Mouse (Mus musculus): ENCODE results near the gene Htra3.

Gene Htra3

DNA sequence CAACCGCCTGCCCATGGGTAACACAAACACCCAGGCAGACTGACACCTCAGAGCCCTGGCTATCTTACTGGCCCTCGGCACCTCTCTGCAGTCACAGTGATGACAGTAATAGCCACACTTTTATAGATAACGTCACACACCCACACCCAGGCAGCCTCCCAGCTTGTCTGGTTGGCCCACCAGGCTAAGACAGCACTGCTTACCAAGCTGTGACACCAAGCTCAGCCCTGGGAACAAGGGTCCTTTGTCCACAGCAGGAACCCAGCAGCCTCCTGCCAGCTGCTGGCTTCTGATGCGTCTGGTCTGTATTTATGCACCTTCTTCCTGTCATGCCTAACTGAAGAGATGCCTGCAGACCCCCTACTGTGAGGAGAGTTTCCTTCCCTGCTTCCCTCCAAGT lies 58.5 kb downstream of the Htra3 start:
- in situ Hi-C loops (cut with MseI, MboI) = no loop called here

DNA sequence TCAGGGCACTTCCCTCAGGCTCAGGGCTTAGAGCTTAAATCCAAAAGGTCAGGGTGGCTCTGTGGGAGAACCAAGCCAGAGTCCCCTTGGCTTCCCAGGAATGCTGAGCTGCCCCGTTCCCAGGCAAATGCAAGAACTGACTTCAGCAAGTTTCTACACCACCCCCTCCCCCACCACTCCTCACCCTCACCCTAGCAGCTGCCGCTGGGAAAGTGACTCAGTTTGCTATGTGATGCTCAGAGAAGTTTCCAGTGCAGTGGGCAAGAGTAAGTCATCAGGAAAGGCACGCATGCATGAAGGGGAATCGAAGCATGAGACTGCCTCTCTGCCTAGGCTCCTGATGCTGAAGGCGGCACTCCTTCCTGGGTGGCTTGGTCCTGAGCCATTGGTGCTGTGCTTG lies 62.6 kb downstream of the Htra3 start:
- in situ Hi-C loops (cut with MseI, MboI) = no loop called here

- in situ Hi-C loops (cut with MseI, MboI) = no loop called here
Measured at GRCm38 (mm10) chr5:35612722-35613121, 66.9 kb downstream of the Htra3 start.

DNA sequence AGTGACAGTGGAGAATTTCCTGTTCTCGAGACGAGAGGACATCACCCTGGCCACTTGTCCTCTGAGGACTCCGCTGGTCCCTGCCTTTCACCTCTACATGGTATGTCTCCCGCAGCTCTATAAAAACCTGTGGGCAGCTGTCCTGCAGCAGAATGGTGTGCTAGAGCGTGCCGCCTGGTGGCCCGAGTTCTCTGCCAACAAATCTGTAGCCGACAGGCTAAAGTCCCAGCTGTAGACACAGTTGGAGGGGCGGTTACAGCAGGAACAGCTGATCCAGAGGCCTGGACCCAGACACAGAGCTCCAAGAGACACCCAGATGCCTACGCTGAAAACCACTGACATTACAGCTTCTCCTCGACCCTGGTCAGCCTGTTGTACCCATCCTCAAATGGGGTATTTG lies 67.7 kb downstream of the Htra3 start:
- in situ Hi-C loops (cut with MseI, MboI) = no loop called here

DNA sequence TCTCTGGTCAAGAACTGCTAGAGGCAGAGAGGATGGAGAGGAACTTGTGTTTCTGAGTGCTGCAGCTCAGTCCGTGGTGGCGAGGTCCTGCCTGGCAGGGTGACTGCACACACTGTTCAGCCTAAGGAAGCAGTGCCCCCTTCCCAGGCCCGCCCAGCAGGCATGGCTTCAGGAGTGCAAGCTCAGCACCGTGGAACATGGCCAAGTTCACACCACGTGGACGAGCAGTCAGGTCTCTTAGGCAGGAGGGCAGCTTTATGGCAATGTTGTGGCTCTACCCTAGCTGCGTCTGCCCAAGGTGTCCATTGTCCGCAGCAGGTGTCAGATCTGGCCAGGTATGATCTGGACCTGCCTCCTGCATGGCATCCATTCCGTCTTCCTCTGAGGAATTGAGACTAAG lies 68.4 kb downstream of the Htra3 start:
- in situ Hi-C loops (cut with MseI, MboI) = no loop called here

GRCm38 (mm10) chr5:35610381-35610780 lies 69.2 kb downstream of the Htra3 start:
- in situ Hi-C loops (cut with MseI, MboI) = no loop called here

GRCm38 (mm10) chr5:35609971-35610370 lies 69.6 kb downstream of the Htra3 start:
- in situ Hi-C loops (cut with MseI, MboI) = no loop called here

DNA sequence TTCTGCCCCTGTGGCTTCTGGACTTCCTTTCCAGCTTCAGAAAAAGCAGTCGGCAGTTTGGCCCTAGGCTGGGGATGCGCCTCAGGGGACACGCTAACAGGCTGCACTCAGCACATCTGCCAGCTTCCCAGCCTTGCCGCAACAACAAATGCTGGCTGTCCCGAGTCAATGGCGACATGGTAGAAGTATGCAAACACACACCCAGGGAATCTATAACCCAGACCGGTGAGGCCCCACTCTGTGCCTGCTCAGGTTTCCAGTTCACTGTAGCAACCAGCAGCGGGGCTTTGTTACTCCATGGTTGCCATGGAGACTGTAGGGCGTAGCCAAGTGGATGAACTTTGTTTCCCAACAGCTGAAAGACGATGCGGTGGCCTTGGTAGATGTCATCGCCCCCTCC lies 70.2 kb downstream of the Htra3 start:
- in situ Hi-C loops (cut with MseI, MboI) = no loop called here

DNA sequence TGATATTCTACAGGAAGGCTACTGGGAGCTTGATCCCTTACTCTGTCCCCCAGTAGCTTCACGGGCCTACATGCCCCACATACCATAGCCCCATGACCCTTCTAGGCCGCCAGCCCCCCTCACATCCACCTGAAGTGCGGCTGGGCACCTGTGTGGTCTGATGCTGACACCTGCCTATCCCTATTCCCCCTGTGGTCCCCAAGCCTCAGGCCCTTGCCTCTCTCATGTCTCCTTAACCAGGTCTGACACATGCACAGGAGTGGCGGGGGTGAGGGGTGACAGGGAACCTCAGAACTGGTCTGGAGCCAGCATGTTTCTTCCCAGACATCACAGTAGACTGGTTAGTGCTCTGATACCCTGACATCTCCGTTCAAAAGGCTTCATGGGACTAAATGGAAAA lies 71.0 kb downstream of the Htra3 start:
- in situ Hi-C loops (cut with MseI, MboI) = no loop called here

DNA sequence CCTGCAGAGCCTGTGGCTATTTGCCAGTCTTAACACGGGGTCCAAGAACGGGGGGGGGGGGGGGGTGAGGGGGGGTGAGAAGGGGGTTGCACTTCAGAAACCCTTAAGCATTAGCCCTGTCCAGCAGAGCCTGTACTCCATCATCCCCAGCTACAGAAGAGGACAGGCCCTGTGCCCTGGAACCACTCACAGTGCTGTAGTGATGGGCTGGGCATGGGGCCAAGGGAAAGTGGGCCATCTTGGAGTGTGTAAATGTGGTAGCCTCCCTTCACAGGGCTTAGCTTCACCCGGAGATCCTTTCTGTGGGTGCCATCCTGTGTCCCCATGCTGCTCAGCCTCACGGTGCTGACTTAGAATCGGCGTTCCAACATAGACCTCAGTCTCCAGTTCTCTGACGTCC lies 71.8 kb downstream of the Htra3 start:
- in situ Hi-C loops (cut with MseI, MboI) = no loop called here

- in situ Hi-C loops (cut with MseI, MboI) = no loop called here
Measured at GRCm38 (mm10) chr5:35606800-35607199, 72.8 kb downstream of the Htra3 start.

DNA sequence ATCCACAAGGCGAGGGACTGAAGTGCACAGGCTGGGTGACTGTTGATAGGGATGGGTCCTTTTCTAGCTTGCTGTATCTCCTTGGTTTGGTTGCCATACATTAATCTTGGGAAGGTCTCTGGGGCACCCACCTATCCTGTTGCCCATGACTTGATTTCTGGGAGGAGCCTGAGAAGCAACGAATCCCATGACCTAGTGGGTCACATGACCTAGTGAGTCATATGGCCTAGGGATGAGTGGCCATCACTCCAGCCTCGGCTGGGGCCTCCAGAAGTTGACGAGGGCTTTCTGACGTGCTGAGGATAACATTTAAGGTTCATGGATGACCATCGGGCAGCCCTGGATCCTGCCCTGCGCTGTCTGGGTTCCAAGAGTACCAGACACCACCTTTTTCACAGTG lies 74.2 kb downstream of the Htra3 start:
- in situ Hi-C loops (cut with MseI, MboI) = no loop called here
